In genomic region chr11:78750885-78751842, GRCm38 (mm10) we compare ENCODE assay signal across 8 mouse cellular contexts. TPM values are rescaled to one million over a fixed set of nuclear protein-coding genes. Genes with fewer than 3 reads are reported as not detected.
DNase-seq lines count a peak whose midpoint lies in the region; ATAC-seq and TF ChIP-seq lines count a peak whose summit lies in the region.

Gene Ccnq (minus strand): TSS chr11:78751729.

- 10% methylated on average over 55 of the region's 59 CpGs for WGBS in heart, embryonic 13.5 days
- WGBS in kidney, postnatal 0 days = 9% methylated on average over 59 of the region's 59 CpGs
- WGBS in liver, embryonic 15.5 days (ENCODE audit: insufficient replicate concordance) = 7% methylated on average over 59 of the region's 59 CpGs
- WGBS in neural tube, embryonic 11.5 days = 11% methylated on average over 59 of the region's 59 CpGs
- 8% methylated on average over 55 of the region's 59 CpGs for WGBS in stomach, embryonic 16.5 days

- no peak for TF ChIP-seq EP300 in CH12.LX (IDR thresholded peaks at IDR 0.05; ENCODE audit: low read length)

- H3K79me2 ChIP-seq in CH12.LX (replicated peaks; ENCODE audit: control insufficient read depth, extremely low read depth, insufficient read depth, poor library complexity, severe bottlenecking) = peaks cover 5% of the 10 kb centered on the region

- peak; percentile 99 for TF ChIP-seq POLR2A in CH12.LX (IDR thresholded peaks at IDR 0.05; ENCODE audit: low read depth, low read length)

- peak within 1 kb of the TSS; percentile 70 to 99 (median 74) for H3K4me3 ChIP-seq in CH12.LX (replicated peaks in 1 of 3; ENCODE audit: low read depth in 2 of 3, low read length in 2 of 3, poor library complexity in 1 of 3)
- H3K4me3 ChIP-seq in heart, embryonic 13.5 days = peak within 1 kb of the TSS; percentile 66
- H3K4me3 ChIP-seq in kidney, postnatal 0 days (replicated peaks; ENCODE audit: low read depth, low read length) = peak within 1 kb of the TSS; percentile 55
- H3K4me3 ChIP-seq in liver, embryonic 15.5 days (replicated peaks) = peak within 1 kb of the TSS; percentile 82
- peak within 1 kb of the TSS; percentile 62 for H3K4me3 ChIP-seq in neural tube, embryonic 11.5 days (ENCODE audit: low read depth, low read length)
- H3K4me3 ChIP-seq in stomach, embryonic 16.5 days (replicated peaks; ENCODE audit: low read length) = peak within 1 kb of the TSS; percentile 63

- no peak; the same call in 1 of the 2 replicates for TF ChIP-seq RAD21 in CH12.LX (IDR thresholded peaks at IDR 0.05; ENCODE audit: low read depth, low read length)

- H3K27me3 ChIP-seq in CH12.LX (replicated peaks) = peaks cover 7% of the 10 kb centered on the region
- no peaks in the 10 kb centered on the region for H3K27me3 ChIP-seq in heart, embryonic 13.5 days (replicated peaks)
- no peaks in the 10 kb centered on the region for H3K27me3 ChIP-seq in kidney, postnatal 0 days (ENCODE audit: insufficient read depth, low read length)
- no peaks in the 10 kb centered on the region for H3K27me3 ChIP-seq in liver, embryonic 15.5 days
- no peaks in the 10 kb centered on the region for H3K27me3 ChIP-seq in neural tube, embryonic 11.5 days (ENCODE audit: control insufficient read depth, insufficient read depth, low read length)
- no peaks in the 10 kb centered on the region for H3K27me3 ChIP-seq in stomach, embryonic 16.5 days (ENCODE audit: control insufficient read depth, insufficient read depth, low read length)

- H3K4me1 ChIP-seq in CH12.LX (ENCODE audit: control insufficient read depth in 1 of 2, insufficient read depth in 2 of 2) = peaks cover 0 to 30% of the 10 kb centered on the region in 2 experiments; a peak in 2 of 4 replicates
- peaks cover 17% of the 10 kb centered on the region for H3K4me1 ChIP-seq in heart, embryonic 13.5 days
- no peaks in the 10 kb centered on the region for H3K4me1 ChIP-seq in kidney, postnatal 0 days (replicated peaks; ENCODE audit: insufficient read depth, low read length)
- H3K4me1 ChIP-seq in liver, embryonic 15.5 days (replicated peaks) = peaks cover 23% of the 10 kb centered on the region
- peaks cover 4% of the 10 kb centered on the region; the same call in 1 of the 2 replicates for H3K4me1 ChIP-seq in neural tube, embryonic 11.5 days (ENCODE audit: control insufficient read depth, insufficient read depth, low read length)
- peaks cover 5% of the 10 kb centered on the region; the same call in 1 of the 2 replicates for H3K4me1 ChIP-seq in stomach, embryonic 16.5 days (ENCODE audit: control insufficient read depth, insufficient read depth, low read length)

- ATAC-seq in heart, embryonic 13.5 days (ENCODE audit: extremely low read depth, insufficient number of reproducible peaks, low FRiP score, low TSS enrichment) = peak; percentile 74
- peak; percentile 89 for ATAC-seq in kidney, postnatal 0 days (replicated peaks; ENCODE audit: low FRiP score, low read depth)
- peak; percentile 92 for ATAC-seq in liver, embryonic 15.5 days (ENCODE audit: insufficient read depth)
- peak; percentile 71 for ATAC-seq in neural tube, embryonic 11.5 days (ENCODE audit: insufficient read depth, low FRiP score, low TSS enrichment)
- ATAC-seq in stomach, embryonic 16.5 days (ENCODE audit: insufficient read depth, low FRiP score) = peak; percentile 95

- H3K27ac ChIP-seq in CH12.LX (ENCODE audit: insufficient read depth, low read depth) = peak within 1 kb of the TSS; percentile 11
- H3K27ac ChIP-seq in heart, embryonic 13.5 days (replicated peaks) = peak within 1 kb of the TSS; percentile 68
- peak within 1 kb of the TSS; percentile 86 for H3K27ac ChIP-seq in kidney, postnatal 0 days
- H3K27ac ChIP-seq in liver, embryonic 15.5 days (replicated peaks) = peak within 1 kb of the TSS; percentile 80
- 0 out of 2 replicates have a peak within 1 kb of the TSS, but pooled peaks have one; percentile 30 for H3K27ac ChIP-seq in neural tube, embryonic 11.5 days (ENCODE audit: low read depth, low read length)
- H3K27ac ChIP-seq in stomach, embryonic 16.5 days (ENCODE audit: low read length) = peak within 1 kb of the TSS; percentile 66

- in situ Hi-C loops in CH12.LX (cut with MboI; ENCODE audit: low pct_ligation_motif_present, low pct_unique_long_range_greater_than_20kb, low sequenced_read_pairs) = no loop called here

- dilution Hi-C loops in CH12.LX (cut with MboI; ENCODE audit: extremely low pct_ligation_motif_present, extremely low pct_unique_long_range_greater_than_20kb, low sequenced_read_pairs) = no loop called here

- H3K4me2 ChIP-seq in CH12.LX (ENCODE audit: insufficient read depth, low read depth, poor library complexity, severe bottlenecking) = peak within 1 kb of the TSS; percentile 55
- H3K4me2 ChIP-seq in heart, embryonic 13.5 days = peak within 1 kb of the TSS; percentile 89
- H3K4me2 ChIP-seq in kidney, postnatal 0 days (ENCODE audit: low read length) = peak within 1 kb of the TSS; percentile 75
- peak within 1 kb of the TSS; percentile 83 for H3K4me2 ChIP-seq in liver, embryonic 15.5 days
- H3K4me2 ChIP-seq in neural tube, embryonic 11.5 days (ENCODE audit: low read depth) = peak within 1 kb of the TSS; percentile 80
- peak within 1 kb of the TSS; percentile 77 for H3K4me2 ChIP-seq in stomach, embryonic 16.5 days (ENCODE audit: low read depth, low read length)

- H3K9ac ChIP-seq in CH12.LX (ENCODE audit: insufficient read depth, low read depth) = peak within 1 kb of the TSS; percentile 70
- peak within 1 kb of the TSS; percentile 83 for H3K9ac ChIP-seq in heart, embryonic 13.5 days
- H3K9ac ChIP-seq in kidney, postnatal 0 days (ENCODE audit: low read depth, low read length) = peak within 1 kb of the TSS; percentile 83
- H3K9ac ChIP-seq in liver, embryonic 15.5 days = peak within 1 kb of the TSS; percentile 69
- H3K9ac ChIP-seq in neural tube, embryonic 11.5 days (ENCODE audit: low read length) = peak within 1 kb of the TSS; percentile 72
- H3K9ac ChIP-seq in stomach, embryonic 16.5 days (ENCODE audit: low read length) = peak within 1 kb of the TSS; percentile 80

- peak; percentile 81 for DNase-seq in CH12.LX (ENCODE audit: extremely low read depth)
- peak; percentile 67 for DNase-seq in c-Kit-negative CD71-positive TER-119-positive erythroid progenitor cells, embryonic 14.5 days (ENCODE audit: low read depth, low spot score)
- DNase-seq in fat pad, adult 2 months (ENCODE audit: extremely low read depth, low read depth, low spot score) = peak; percentile 18
- DNase-seq in kidney, postnatal 0 days (ENCODE audit: low spot score) = peak; percentile 87
- DNase-seq in neural tube, embryonic 11.5 days (ENCODE audit: low spot score) = peak; percentile 89

- no peaks in the 10 kb centered on the region for H3K9me3 ChIP-seq in CH12.LX (replicated peaks; ENCODE audit: low read length)
- no peaks in the 10 kb centered on the region for H3K9me3 ChIP-seq in heart, embryonic 13.5 days
- no peaks in the 10 kb centered on the region for H3K9me3 ChIP-seq in kidney, postnatal 0 days (replicated peaks; ENCODE audit: low read length)
- no peaks in the 10 kb centered on the region for H3K9me3 ChIP-seq in liver, embryonic 15.5 days (replicated peaks)
- H3K9me3 ChIP-seq in neural tube, embryonic 11.5 days (ENCODE audit: control insufficient read depth, low read length) = no peaks in the 10 kb centered on the region
- no peaks in the 10 kb centered on the region for H3K9me3 ChIP-seq in stomach, embryonic 16.5 days (replicated peaks; ENCODE audit: control insufficient read depth, low read length)

- peaks cover 12 to 30% of the 10 kb centered on the region in 2 experiments for H3K36me3 ChIP-seq in CH12.LX (replicated peaks in 1 of 2; ENCODE audit: control insufficient read depth in 1 of 2, insufficient read depth in 1 of 2, low read length in 1 of 2)
- H3K36me3 ChIP-seq in heart, embryonic 13.5 days = peaks cover 18% of the 10 kb centered on the region
- H3K36me3 ChIP-seq in kidney, postnatal 0 days (ENCODE audit: insufficient read depth, low read length) = peaks cover 9% of the 10 kb centered on the region; the same call in 1 of the 2 replicates
- H3K36me3 ChIP-seq in liver, embryonic 15.5 days (replicated peaks) = peaks cover 7% of the 10 kb centered on the region; the same call in 1 of the 2 replicates
- no peaks in the 10 kb centered on the region for H3K36me3 ChIP-seq in neural tube, embryonic 11.5 days (ENCODE audit: control insufficient read depth, insufficient read depth, low read length)
- no peaks in the 10 kb centered on the region for H3K36me3 ChIP-seq in stomach, embryonic 16.5 days (ENCODE audit: control insufficient read depth, insufficient read depth, low read length)

- peak in 1 of 2 experiments; percentile 11; a peak in 1 of 4 replicates for TF ChIP-seq CTCF in CH12.LX (conservative IDR thresholded peaks at IDR 0.05 in 1 of 2, IDR thresholded peaks at IDR 0.05 in 1 of 2; ENCODE audit: low read depth in 2 of 2, low read length in 2 of 2)
- no peak for TF ChIP-seq CTCF in kidney, postnatal 0 days (IDR thresholded peaks at IDR 0.05; ENCODE audit: low read depth)

TF ChIP-seq in CH12.LX, 34 proteins besides CTCF, POLR2A, EP300 and RAD21 (continues in another document):
- TF ChIP-seq GABPA (IDR thresholded peaks at IDR 0.05; ENCODE audit: insufficient replicate concordance, low read depth, low read length) (no peak), ZC3H11A (IDR thresholded peaks at IDR 0.05; ENCODE audit: low read depth, low read length) (no peak), MEF2A (IDR thresholded peaks at IDR 0.05; ENCODE audit: borderline replicate concordance, low read depth, low read length) (peak; percentile 71; the same call in 1 of the 2 replicates), JUND (conservative IDR thresholded peaks at IDR 0.05; ENCODE audit: low read depth, low read length) (no peak; the same call in 1 of the 2 replicates), CHD2 (IDR thresholded peaks at IDR 0.05; ENCODE audit: low read length) (no peak; the same call in 1 of the 2 replicates), RCOR1 (conservative IDR thresholded peaks at IDR 0.05; ENCODE audit: low read depth, low read length) (0 out of 2 replicates have a peak, but pooled peaks have one; percentile 15), MAZ (IDR thresholded peaks at IDR 0.05; ENCODE audit: low read depth, low read length) (no peak), UBTF (IDR thresholded peaks at IDR 0.05; ENCODE audit: low read depth, low read length) (peak; percentile 98), SMC3 (IDR thresholded peaks at IDR 0.05; ENCODE audit: low read depth, low read length) (no peak; the same call in 1 of the 2 replicates), PAX5 (IDR thresholded peaks at IDR 0.05; ENCODE audit: low read length) (no peak)

RNA-seq across cellular contexts. Expression of gene Ccnq, which starts in this region (rescaled TPM):
- total RNA-seq in CH12.LX (2012; rRNA removed) = 55.2 and 55.5 TPM in 2 replicates
- 56.9 and 63.5 TPM in 2 replicates for total RNA-seq in CH12.LX (2014; rRNA removed)
- 37.7 and 47.7 TPM in 2 replicates for polyA plus RNA-seq in CH12.LX (2012; ENCODE audit: insufficient read length, low read depth)
- 26.3 and 28.8 TPM in 2 replicates for polyA plus RNA-seq in heart, embryonic 13.5 days (2015; fragmentation: Nextera tagmentation; extraction: Ambion mirVana)
- polyA plus RNA-seq in kidney, postnatal 0 days (2015; fragmentation: Nextera tagmentation; extraction: Ambion mirVana) = 53.6 and 55.8 TPM in 2 replicates
- 14.8 and 16.5 TPM in 2 replicates for polyA plus RNA-seq in liver, embryonic 15.5 days (2015; fragmentation: Nextera tagmentation; extraction: Ambion mirVana)
- 37.5 and 38.9 TPM in 2 replicates for polyA plus RNA-seq in neural tube, embryonic 11.5 days (2014; fragmentation: Nextera tagmentation; extraction: Ambion mirVana)
- 31.0 and 32.4 TPM in 2 replicates for polyA plus RNA-seq in stomach, embryonic 16.5 days (2015; fragmentation: Nextera tagmentation; extraction: Ambion mirVana)

Comparison
In these comparisons a context has a peak if more than half of its experiments do, and no peak if none do; other contexts are left out.
1. Peak in every context shown above with its lines: DNase-seq, ATAC-seq, H3K4me3 ChIP-seq and H3K27ac ChIP-seq.
2. DNase-seq: peak in every context shown above with its lines; median percentile 89 in neural tube, embryonic 11.5 days; 87 in kidney, postnatal 0 days; 81 in CH12.LX; 67 in c-Kit-negative CD71-positive TER-119-positive erythroid progenitor cells, embryonic 14.5 days; 18 in fat pad, adult 2 months.
3. H3K27ac ChIP-seq: peak in every context shown above with its lines; median percentile 86 in kidney, postnatal 0 days; 80 in liver, embryonic 15.5 days; 68 in heart, embryonic 13.5 days; 66 in stomach, embryonic 16.5 days; 30 in neural tube, embryonic 11.5 days; 11 in CH12.LX.